Mouse (Mus musculus) bone marrow macrophage, adult 2 months (primary cell): ENCODE results near the gene Cd164l2.

Experiments used
- CTCF ChIP-seq: IDR thresholded peaks from 2 replicates; pipeline ENCODE4 v1.5.1; 2012; ENCODE audit warnings: low read depth, mild to moderate bottlenecking, low read length, moderate library complexity
- POLR2A ChIP-seq: IDR thresholded peaks from 2 replicates; pipeline ENCODE4 v1.6.1; 2012; ENCODE audit warnings: mild to moderate bottlenecking, low read depth, low read length, borderline replicate concordance

- TF ChIP-seq CTCF (no peak), POLR2A (no peak)
These were observed 32.7 kb upstream of the Cd164l2 start for GRCm38 (mm10) chr4:133179258-133179657.
